Mouse (Mus musculus) bone marrow, adult 2 months (tissue): Measurements from ENCODE around the gene Ncstn.

Experiments used
- CTCF ChIP-seq: fragments of 200-500 bp; IDR thresholded peaks from 2 replicates; pipeline ENCODE4 v1.5.1; 2011; ENCODE audit warnings: low read length, control low read depth; ENCODE audit not compliant: control insufficient read depth, insufficient read depth
- POLR2A ChIP-seq: fragments of 200-500 bp; IDR thresholded peaks from 2 replicates; pipeline ENCODE4 v1.6.1; 2011; ENCODE audit warnings: low read depth, mild to moderate bottlenecking, control low read depth, low read length, borderline replicate concordance; ENCODE audit not compliant: control insufficient read depth

GRCm38 (mm10) chr1:172025201-172025904, 57.2 kb downstream of the Ncstn start:
- TF ChIP-seq CTCF (no peak), POLR2A (no peak)
